Comparison of ENCODE assay signal across 8 mouse cellular contexts in the genomic region with DNA sequence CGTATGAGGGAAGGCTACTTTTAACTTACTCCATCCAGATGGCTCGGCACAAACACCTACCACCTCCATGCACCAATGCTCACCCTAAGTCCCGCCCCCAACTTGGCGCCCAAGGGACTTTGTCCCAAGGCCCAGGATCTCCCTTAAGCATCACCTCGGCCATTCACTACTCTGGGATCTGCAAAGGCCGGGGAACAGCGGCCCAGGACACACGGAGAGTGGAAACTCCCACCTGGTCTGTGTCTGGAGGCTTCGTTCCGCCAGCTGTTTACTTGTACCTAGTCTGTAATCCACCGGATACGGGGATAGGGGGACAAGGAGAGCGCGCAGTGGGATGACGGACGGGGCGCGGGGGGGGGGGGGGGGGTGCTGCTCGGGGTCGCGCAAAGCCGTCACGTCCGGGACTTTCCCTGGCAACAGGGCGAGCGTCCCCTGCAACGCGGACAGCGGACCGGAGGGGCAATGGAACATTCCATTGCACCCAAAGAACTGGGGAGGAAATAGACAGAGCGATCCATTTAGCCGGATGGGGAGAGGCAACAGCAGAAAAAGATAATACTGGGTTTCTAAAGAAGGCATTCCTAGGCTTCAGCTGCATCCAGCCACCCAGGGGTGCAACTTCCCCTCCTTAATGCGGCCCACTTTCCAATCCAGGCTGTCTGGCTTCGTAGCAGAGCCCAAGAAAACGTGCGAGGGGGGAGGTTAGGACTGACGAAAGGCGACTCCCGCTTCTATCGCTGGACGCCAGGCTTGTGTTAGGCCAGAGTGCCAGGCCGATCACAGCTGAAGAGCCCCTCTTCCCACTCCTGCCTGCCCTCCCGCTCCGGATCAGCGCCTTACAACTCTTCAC. TPM values are rescaled to one million over a fixed set of nuclear protein-coding genes. Genes with fewer than 3 reads are reported as not detected.
DNase-seq lines count a peak whose midpoint lies in the region; ATAC-seq lines count a peak whose summit lies in the region.

No protein-coding gene starts in this region.

- DNase-seq in brain, embryonic 18.5 days (ENCODE audit: low read depth, low spot score), result peak; percentile 84
- DNase-seq in fibroblast of lung, adult 2 months (ENCODE audit: low read depth), result peak; percentile 69
- DNase-seq in naive thymus-derived CD4-positive, alpha-beta T cell, adult 2 months (ENCODE audit: low read depth), result peak; percentile 84

- H3K36me3 ChIP-seq in heart, embryonic 13.5 days, result peaks cover 33% of the 10 kb centered on the region
- H3K36me3 ChIP-seq in kidney, embryonic 16.5 days (ENCODE audit: insufficient read depth, low read length), result 0 out of 2 replicates have a peak, but pooled peaks cover 15% of the 10 kb centered on the region
- peaks cover 23% of the 10 kb centered on the region for H3K36me3 ChIP-seq in liver, embryonic 12.5 days
- H3K36me3 ChIP-seq in stomach, embryonic 14.5 days (ENCODE audit: control insufficient read depth, insufficient read depth, low read length), result peaks cover 10% of the 10 kb centered on the region; the same call in 1 of the 2 replicates

- no peaks in the 10 kb centered on the region for H3K9me3 ChIP-seq in heart, embryonic 13.5 days
- H3K9me3 ChIP-seq in kidney, embryonic 16.5 days (ENCODE audit: low read length), result no peaks in the 10 kb centered on the region
- no peaks in the 10 kb centered on the region for H3K9me3 ChIP-seq in liver, embryonic 12.5 days (replicated peaks)
- no peaks in the 10 kb centered on the region for H3K9me3 ChIP-seq in stomach, embryonic 14.5 days (ENCODE audit: control insufficient read depth, low read depth, low read length)

- WGBS in heart, embryonic 13.5 days, result under 1% methylated on average over 43 of the region's 45 CpGs
- under 1% methylated on average over 38 of the region's 45 CpGs for WGBS in kidney, embryonic 16.5 days
- WGBS in liver, embryonic 12.5 days (ENCODE audit: insufficient replicate concordance), result 1% methylated on average over 44 of the region's 45 CpGs
- under 1% methylated on average over 41 of the region's 45 CpGs for WGBS in stomach, embryonic 14.5 days

- peaks cover 57% of the 10 kb centered on the region for H3K4me1 ChIP-seq in heart, embryonic 13.5 days
- H3K4me1 ChIP-seq in kidney, embryonic 16.5 days (ENCODE audit: insufficient read depth, low read length), result peaks cover 54% of the 10 kb centered on the region
- H3K4me1 ChIP-seq in liver, embryonic 12.5 days, result peaks cover 65% of the 10 kb centered on the region
- peaks cover 42% of the 10 kb centered on the region for H3K4me1 ChIP-seq in stomach, embryonic 14.5 days (ENCODE audit: control insufficient read depth, insufficient read depth, low read length)

- H3K27ac ChIP-seq in heart, embryonic 13.5 days (replicated peaks), result peak overlapping the region; percentile 96
- H3K27ac ChIP-seq in kidney, embryonic 16.5 days (ENCODE audit: low read length), result peak overlapping the region; percentile 98
- peak overlapping the region; percentile 78 for H3K27ac ChIP-seq in liver, embryonic 12.5 days
- H3K27ac ChIP-seq in stomach, embryonic 14.5 days (ENCODE audit: low read length), result peak overlapping the region; percentile 97

- peak overlapping the region; percentile 80 for H3K4me3 ChIP-seq in heart, embryonic 13.5 days
- peak overlapping the region; percentile 84 for H3K4me3 ChIP-seq in kidney, embryonic 16.5 days (ENCODE audit: low read length)
- H3K4me3 ChIP-seq in liver, embryonic 12.5 days, result peak overlapping the region; percentile 73
- H3K4me3 ChIP-seq in stomach, embryonic 14.5 days (ENCODE audit: low read depth, low read length), result peak overlapping the region; percentile 69

- ATAC-seq in CD4-positive, CD25-positive, alpha-beta regulatory T cell, adult 4 months, result peak; percentile 62
- ATAC-seq in heart, embryonic 13.5 days (ENCODE audit: extremely low read depth, insufficient number of reproducible peaks, low FRiP score, low TSS enrichment), result peak; percentile 74
- ATAC-seq in kidney, embryonic 16.5 days (ENCODE audit: low FRiP score, low TSS enrichment), result peak; percentile 85
- peak; percentile 70 for ATAC-seq in liver, embryonic 12.5 days
- ATAC-seq in stomach, embryonic 14.5 days (ENCODE audit: insufficient number of reproducible peaks, insufficient read depth, low FRiP score, low read depth), result peak; percentile 85

- H3K27me3 ChIP-seq in heart, embryonic 13.5 days (replicated peaks), result peaks cover 39% of the 10 kb centered on the region
- H3K27me3 ChIP-seq in kidney, embryonic 16.5 days (ENCODE audit: insufficient read depth, low read length), result peaks cover 26% of the 10 kb centered on the region
- H3K27me3 ChIP-seq in liver, embryonic 12.5 days (replicated peaks), result peaks cover 52% of the 10 kb centered on the region
- peaks cover 22% of the 10 kb centered on the region for H3K27me3 ChIP-seq in stomach, embryonic 14.5 days (ENCODE audit: control insufficient read depth, insufficient read depth, low read length)

- H3K4me2 ChIP-seq in heart, embryonic 13.5 days, result peak overlapping the region; percentile 90
- peak overlapping the region; percentile 87 for H3K4me2 ChIP-seq in kidney, embryonic 16.5 days (replicated peaks; ENCODE audit: low read depth, low read length)
- H3K4me2 ChIP-seq in liver, embryonic 12.5 days, result peak overlapping the region; percentile 93
- peak overlapping the region; percentile 56 for H3K4me2 ChIP-seq in stomach, embryonic 14.5 days (replicated peaks; ENCODE audit: low read depth, low read length)

- H3K9ac ChIP-seq in heart, embryonic 13.5 days, result peak overlapping the region; percentile 90
- peak overlapping the region; percentile 87 for H3K9ac ChIP-seq in kidney, embryonic 16.5 days (replicated peaks; ENCODE audit: low read length)
- H3K9ac ChIP-seq in liver, embryonic 12.5 days, result peak overlapping the region; percentile 76
- H3K9ac ChIP-seq in stomach, embryonic 14.5 days (replicated peaks; ENCODE audit: low read depth, low read length), result peak overlapping the region; percentile 72

RNA-seq across cellular contexts. Expression of a gene that starts 1.0 kb away (rescaled TPM):
- polyA plus RNA-seq in CD4-positive, CD25-positive, alpha-beta regulatory T cell, adult 4 months (2017; shearing (Covaris generic)), result 10 to 100 TPM; 20.6 to 32.2 TPM
- polyA plus RNA-seq in heart, embryonic 13.5 days (2015; fragmentation: Nextera tagmentation; extraction: Ambion mirVana), result 26.1 and 27.6 TPM in 2 replicates
- 47.3 and 53.7 TPM in 2 replicates for polyA plus RNA-seq in kidney, embryonic 16.5 days (2015; fragmentation: Nextera tagmentation; extraction: Ambion mirVana)
- polyA plus RNA-seq in liver, embryonic 12.5 days (2016; fragmentation: Nextera tagmentation; extraction: Ambion mirVana), result 13.7 and 13.9 TPM in 2 replicates
- 31.2 and 31.8 TPM in 2 replicates for polyA plus RNA-seq in stomach, embryonic 14.5 days (2014; fragmentation: Nextera tagmentation; extraction: Ambion mirVana)

RNA-seq across cellular contexts. Expression of a gene that starts 2.0 kb away (rescaled TPM):
- polyA plus RNA-seq in CD4-positive, CD25-positive, alpha-beta regulatory T cell, adult 4 months (2017; shearing (Covaris generic)), result 1 to 10 TPM; 1.4 to 2.2 TPM
- 0.15 and 0.31 TPM in 2 replicates for polyA plus RNA-seq in heart, embryonic 13.5 days (2015; fragmentation: Nextera tagmentation; extraction: Ambion mirVana)
- 0.23 and 0.29 TPM in 2 replicates for polyA plus RNA-seq in kidney, embryonic 16.5 days (2015; fragmentation: Nextera tagmentation; extraction: Ambion mirVana)
- polyA plus RNA-seq in liver, embryonic 12.5 days (2016; fragmentation: Nextera tagmentation; extraction: Ambion mirVana), result not detected in 2 replicates
- polyA plus RNA-seq in stomach, embryonic 14.5 days (2014; fragmentation: Nextera tagmentation; extraction: Ambion mirVana), result 0.56 and 0.67 TPM in 2 replicates

RNA-seq across cellular contexts. Expression of a gene that starts 11.5 kb away (rescaled TPM):
- 1 to 10 TPM; 1.9 to 2.8 TPM for polyA plus RNA-seq in CD4-positive, CD25-positive, alpha-beta regulatory T cell, adult 4 months (2017; shearing (Covaris generic))
- polyA plus RNA-seq in heart, embryonic 13.5 days (2015; fragmentation: Nextera tagmentation; extraction: Ambion mirVana), result 1.0 and 1.2 TPM in 2 replicates
- 4.0 and 6.0 TPM in 2 replicates for polyA plus RNA-seq in kidney, embryonic 16.5 days (2015; fragmentation: Nextera tagmentation; extraction: Ambion mirVana)
- polyA plus RNA-seq in liver, embryonic 12.5 days (2016; fragmentation: Nextera tagmentation; extraction: Ambion mirVana), result 0.45 and 0.50 TPM in 2 replicates
- 3.8 and 4.2 TPM in 2 replicates for polyA plus RNA-seq in stomach, embryonic 14.5 days (2014; fragmentation: Nextera tagmentation; extraction: Ambion mirVana)

RNA-seq across cellular contexts. Expression of a gene that starts 17.2 kb away (rescaled TPM):
- 1 to 10 TPM; 3.6 to 5.9 TPM for polyA plus RNA-seq in CD4-positive, CD25-positive, alpha-beta regulatory T cell, adult 4 months (2017; shearing (Covaris generic))
- 10.4 and 10.7 TPM in 2 replicates for polyA plus RNA-seq in heart, embryonic 13.5 days (2015; fragmentation: Nextera tagmentation; extraction: Ambion mirVana)
- polyA plus RNA-seq in kidney, embryonic 16.5 days (2015; fragmentation: Nextera tagmentation; extraction: Ambion mirVana), result 17.5 and 17.7 TPM in 2 replicates
- polyA plus RNA-seq in liver, embryonic 12.5 days (2016; fragmentation: Nextera tagmentation; extraction: Ambion mirVana), result 6.7 and 7.1 TPM in 2 replicates
- polyA plus RNA-seq in stomach, embryonic 14.5 days (2014; fragmentation: Nextera tagmentation; extraction: Ambion mirVana), result 11.9 and 12.0 TPM in 2 replicates

RNA-seq across cellular contexts. Expression of a gene that starts 19.6 kb away (rescaled TPM):
- 10 to 100 TPM; 15.2 to 20.2 TPM for polyA plus RNA-seq in CD4-positive, CD25-positive, alpha-beta regulatory T cell, adult 4 months (2017; shearing (Covaris generic))
- polyA plus RNA-seq in heart, embryonic 13.5 days (2015; fragmentation: Nextera tagmentation; extraction: Ambion mirVana), result 56.1 and 56.2 TPM in 2 replicates
- 103 and 106 TPM in 2 replicates for polyA plus RNA-seq in kidney, embryonic 16.5 days (2015; fragmentation: Nextera tagmentation; extraction: Ambion mirVana)
- polyA plus RNA-seq in liver, embryonic 12.5 days (2016; fragmentation: Nextera tagmentation; extraction: Ambion mirVana), result 37.0 and 37.3 TPM in 2 replicates
- 56.5 and 58.3 TPM in 2 replicates for polyA plus RNA-seq in stomach, embryonic 14.5 days (2014; fragmentation: Nextera tagmentation; extraction: Ambion mirVana)

Comparison
In these comparisons a context has a peak if more than half of its experiments do, and no peak if none do; other contexts are left out.
1. Peak in every context shown above with its lines: DNase-seq, ATAC-seq, H3K4me3 ChIP-seq and H3K27ac ChIP-seq.